Mouse (Mus musculus) spleen, embryonic (tissue): ENCODE data around the gene Disc1.

ENCODE experiments used
- CTCF ChIA-PET: fragments of 350-600 bp; sonication (Branson Sonifier 250); formaldehyde crosslinking; loops from one replicate; lab custom pipeline; 2022; lab: Charles Lee

Gene Disc1

GRCm38 (mm10) chr8:125258806-125259500 is 205.0 kb downstream of the Disc1 start:
- CTCF ChIA-PET = no interaction called here

GRCm38 (mm10) chr8:125268181-125268705 is 214.2 kb downstream of the Disc1 start:
- CTCF ChIA-PET = no interaction called here

GRCm38 (mm10) chr8:125270292-125270691 is 216.3 kb downstream of the Disc1 start:
- CTCF ChIA-PET = no interaction called here

GRCm38 (mm10) chr8:125271357-125271756 is 217.4 kb downstream of the Disc1 start:
- CTCF ChIA-PET = no interaction called here

- CTCF ChIA-PET = interaction anchor here (1.5 kb wide), 1 partner anchor 15 kb away, joined by 9 read pairs; no protein-coding TSS in a partner anchor
These were observed 218.3 kb downstream of the Disc1 start for GRCm38 (mm10) chr8:125272089-125272866.

GRCm38 (mm10) chr8:125277071-125277682 is 223.2 kb downstream of the Disc1 start:
- CTCF ChIA-PET = interaction anchor here (0.6 kb wide), 1 partner anchor 797 kb away, joined by 9 read pairs; no protein-coding TSS in a partner anchor

- CTCF ChIA-PET = interaction anchor here (0.6 kb wide), 1 partner anchor 477 kb away, joined by 3 read pairs; no protein-coding TSS in a partner anchor
These were observed 225.2 kb downstream of the Disc1 start for GRCm38 (mm10) chr8:125279156-125279555.

GRCm38 (mm10) chr8:125279892-125280291 is 225.9 kb downstream of the Disc1 start:
- CTCF ChIA-PET = no interaction called here

- CTCF ChIA-PET = no interaction called here
These were observed 228.5 kb downstream of the Disc1 start for GRCm38 (mm10) chr8:125282531-125282930.

- CTCF ChIA-PET = no interaction called here
These were observed 229.5 kb downstream of the Disc1 start for GRCm38 (mm10) chr8:125283542-125283941.

GRCm38 (mm10) chr8:125284875-125285274 is 230.9 kb downstream of the Disc1 start:
- CTCF ChIA-PET = no interaction called here

GRCm38 (mm10) chr8:125285391-125285790 is 231.4 kb downstream of the Disc1 start:
- CTCF ChIA-PET = no interaction called here

GRCm38 (mm10) chr8:125285966-125286681 is 232.1 kb downstream of the Disc1 start:
- CTCF ChIA-PET = no interaction called here

GRCm38 (mm10) chr8:125287311-125287710 is 233.3 kb downstream of the Disc1 start:
- CTCF ChIA-PET = interaction anchor here (0.9 kb wide), 1 partner anchor 14 kb away, joined by 9 read pairs; no protein-coding TSS in a partner anchor

GRCm38 (mm10) chr8:125287841-125288341 is 233.9 kb downstream of the Disc1 start:
- CTCF ChIA-PET = no interaction called here

GRCm38 (mm10) chr8:125291506-125291905 is 237.5 kb downstream of the Disc1 start:
- CTCF ChIA-PET = no interaction called here

GRCm38 (mm10) chr8:125291932-125292717 is 238.1 kb downstream of the Disc1 start:
- CTCF ChIA-PET = no interaction called here

GRCm38 (mm10) chr8:125292933-125293591 is 239.1 kb downstream of the Disc1 start:
- CTCF ChIA-PET = no interaction called here

- CTCF ChIA-PET = no interaction called here
These were observed 245.3 kb downstream of the Disc1 start for GRCm38 (mm10) chr8:125299248-125299647.

GRCm38 (mm10) chr8:125301931-125302361 is 248.0 kb downstream of the Disc1 start:
- CTCF ChIA-PET = no interaction called here
